Comparison of ENCODE assay signal across 8 mouse cellular contexts in genomic region chr11:22859633-22860334, GRCm38 (mm10). TPM values are rescaled to one million over a fixed set of nuclear protein-coding genes. Genes with fewer than 3 reads are reported as not detected.
DNase-seq lines count a peak whose midpoint lies in the region; ATAC-seq lines count a peak whose summit lies in the region.

No protein-coding gene starts in this region.

- H3K36me3 ChIP-seq in erythroblast, embryonic 14.5 days (ENCODE audit: control insufficient read depth) = no peaks in the 10 kb centered on the region
- H3K36me3 ChIP-seq in heart, embryonic 11.5 days (ENCODE audit: control insufficient read depth, insufficient read depth, low read length) = no peaks in the 10 kb centered on the region
- H3K36me3 ChIP-seq in kidney, embryonic 16.5 days (ENCODE audit: insufficient read depth, low read length) = no peaks in the 10 kb centered on the region
- no peaks in the 10 kb centered on the region for H3K36me3 ChIP-seq in liver, embryonic 13.5 days
- no peaks in the 10 kb centered on the region for H3K36me3 ChIP-seq in stomach, embryonic 14.5 days (ENCODE audit: control insufficient read depth, insufficient read depth, low read length)

- peaks cover 38% of the 10 kb centered on the region for H3K4me1 ChIP-seq in erythroblast, embryonic 14.5 days (ENCODE audit: control insufficient read depth)
- H3K4me1 ChIP-seq in heart, embryonic 11.5 days (ENCODE audit: control insufficient read depth, insufficient read depth, low read length) = peaks cover 6% of the 10 kb centered on the region; the same call in 1 of the 2 replicates
- peaks cover 30% of the 10 kb centered on the region for H3K4me1 ChIP-seq in kidney, embryonic 16.5 days (ENCODE audit: insufficient read depth, low read length)
- peaks cover 59% of the 10 kb centered on the region for H3K4me1 ChIP-seq in liver, embryonic 13.5 days (replicated peaks)
- no peaks in the 10 kb centered on the region for H3K4me1 ChIP-seq in stomach, embryonic 14.5 days (ENCODE audit: control insufficient read depth, insufficient read depth, low read length)

- peak overlapping the region; percentile 100 for H3K4me2 ChIP-seq in heart, embryonic 11.5 days
- peak overlapping the region; percentile 93 for H3K4me2 ChIP-seq in kidney, embryonic 16.5 days (replicated peaks; ENCODE audit: low read depth, low read length)
- peak overlapping the region; percentile 97 for H3K4me2 ChIP-seq in liver, embryonic 13.5 days
- peak overlapping the region; percentile 81 for H3K4me2 ChIP-seq in stomach, embryonic 14.5 days (replicated peaks; ENCODE audit: low read depth, low read length)

- peaks cover 25% of the 10 kb centered on the region for H3K27me3 ChIP-seq in erythroblast, embryonic 14.5 days (ENCODE audit: control insufficient read depth)
- H3K27me3 ChIP-seq in heart, embryonic 11.5 days (ENCODE audit: control insufficient read depth, insufficient read depth, low read length) = peaks cover 12% of the 10 kb centered on the region; the same call in 1 of the 2 replicates
- H3K27me3 ChIP-seq in kidney, embryonic 16.5 days (ENCODE audit: insufficient read depth, low read length) = peaks cover 23% of the 10 kb centered on the region; the same call in 1 of the 2 replicates
- H3K27me3 ChIP-seq in liver, embryonic 13.5 days = peaks cover 7% of the 10 kb centered on the region
- peaks cover 3% of the 10 kb centered on the region; the same call in 1 of the 2 replicates for H3K27me3 ChIP-seq in stomach, embryonic 14.5 days (ENCODE audit: control insufficient read depth, insufficient read depth, low read length)

- ATAC-seq in heart, embryonic 11.5 days (replicated peaks; ENCODE audit: insufficient number of reproducible peaks, low FRiP score, low TSS enrichment) = peak; percentile 92
- ATAC-seq in kidney, embryonic 16.5 days (ENCODE audit: low FRiP score, low TSS enrichment) = peak; percentile 95
- peak; percentile 89 for ATAC-seq in liver, embryonic 13.5 days (ENCODE audit: low read depth)
- ATAC-seq in stomach, embryonic 14.5 days (ENCODE audit: insufficient number of reproducible peaks, insufficient read depth, low FRiP score, low read depth) = peak; percentile 93

- H3K27ac ChIP-seq in heart, embryonic 11.5 days (ENCODE audit: low read depth, low read length) = peak overlapping the region; percentile 68; the same call in 1 of the 2 replicates
- peak overlapping the region; percentile 91 for H3K27ac ChIP-seq in kidney, embryonic 16.5 days (ENCODE audit: low read length)
- H3K27ac ChIP-seq in liver, embryonic 13.5 days = peak overlapping the region; percentile 81
- peak overlapping the region; percentile 52 for H3K27ac ChIP-seq in stomach, embryonic 14.5 days (ENCODE audit: low read length)

- under 1% methylated on average over 53 of the region's 55 CpGs for WGBS in heart, embryonic 11.5 days (ENCODE audit: insufficient replicate concordance)
- under 1% methylated on average over 55 of the region's 55 CpGs for WGBS in kidney, embryonic 16.5 days
- WGBS in liver, embryonic 13.5 days (ENCODE audit: insufficient replicate concordance) = under 1% methylated on average over 55 of the region's 55 CpGs
- WGBS in stomach, embryonic 14.5 days = under 1% methylated on average over 55 of the region's 55 CpGs

- peak overlapping the region; percentile 81 for H3K9ac ChIP-seq in heart, embryonic 11.5 days (ENCODE audit: low read depth, low read length)
- H3K9ac ChIP-seq in kidney, embryonic 16.5 days (replicated peaks; ENCODE audit: low read length) = peak overlapping the region; percentile 87
- H3K9ac ChIP-seq in liver, embryonic 13.5 days = peak overlapping the region; percentile 86
- peak overlapping the region; percentile 69 for H3K9ac ChIP-seq in stomach, embryonic 14.5 days (replicated peaks; ENCODE audit: low read depth, low read length)

- H3K9me3 ChIP-seq in erythroblast, embryonic 14.5 days (ENCODE audit: control insufficient read depth, low read length) = no peaks in the 10 kb centered on the region
- no peaks in the 10 kb centered on the region for H3K9me3 ChIP-seq in heart, embryonic 11.5 days (replicated peaks; ENCODE audit: control insufficient read depth, low read length)
- no peaks in the 10 kb centered on the region for H3K9me3 ChIP-seq in kidney, embryonic 16.5 days (ENCODE audit: low read length)
- H3K9me3 ChIP-seq in liver, embryonic 13.5 days (replicated peaks) = no peaks in the 10 kb centered on the region
- no peaks in the 10 kb centered on the region for H3K9me3 ChIP-seq in stomach, embryonic 14.5 days (ENCODE audit: control insufficient read depth, low read depth, low read length)

- peak; percentile 94 for DNase-seq in 416B (ENCODE audit: low read depth)
- DNase-seq in adrenal gland, adult 8-10 months = peak; percentile 85
- DNase-seq in liver, embryonic 13.5 days = peak; percentile 71
- DNase-seq in natural killer cell, adult 2 months (ENCODE audit: low spot score in 2 of 2) = peak; percentile 73 to 80

- peak overlapping the region; percentile 82 for H3K4me3 ChIP-seq in erythroblast, embryonic 14.5 days (replicated peaks)
- H3K4me3 ChIP-seq in heart, embryonic 11.5 days (ENCODE audit: low read depth, low read length) = peak overlapping the region; percentile 78
- peak overlapping the region; percentile 90 for H3K4me3 ChIP-seq in kidney, embryonic 16.5 days (ENCODE audit: low read length)
- peak overlapping the region; percentile 82 for H3K4me3 ChIP-seq in liver, embryonic 13.5 days (replicated peaks)
- peak overlapping the region; percentile 72 for H3K4me3 ChIP-seq in stomach, embryonic 14.5 days (ENCODE audit: low read depth, low read length)

RNA-seq across cellular contexts. Expression of gene B3gnt2, which starts 1.0 kb away (rescaled TPM):
- 100 to 1,000 TPM in 1 of 4 experiments, 10 to 100 TPM in 3; 55.0 to 101 (median 68.4) TPM for total RNA-seq in adrenal gland, adult 8-10 months (2022)
- 0.07 TPM in 1 of 2 replicates, not detected in the other for polyA plus RNA-seq in erythroblast, embryonic 14.5 days (2012)
- 2.2 and 2.9 TPM in 2 replicates for polyA plus RNA-seq in heart, embryonic 11.5 days (2014; fragmentation: Nextera tagmentation; extraction: Ambion mirVana)
- 8.2 and 13.2 TPM in 2 replicates for polyA plus RNA-seq in kidney, embryonic 16.5 days (2015; fragmentation: Nextera tagmentation; extraction: Ambion mirVana)
- polyA plus RNA-seq in liver, embryonic 13.5 days (2015; fragmentation: Nextera tagmentation; extraction: Ambion mirVana) = 4.8 TPM in 2 replicates
- polyA plus RNA-seq in stomach, embryonic 14.5 days (2014; fragmentation: Nextera tagmentation; extraction: Ambion mirVana) = 12.8 and 16.7 TPM in 2 replicates

Comparison
In these comparisons a context has a peak if more than half of its experiments do, and no peak if none do; other contexts are left out.
1. Peak in every context shown above with its lines: DNase-seq, ATAC-seq, H3K4me3 ChIP-seq and H3K27ac ChIP-seq.